Mouse (Mus musculus) midbrain, embryonic 12.5 days (tissue): ENCODE data around the gene Glp1r. TPM values are rescaled to one million over a fixed set of nuclear protein-coding genes. Genes with fewer than 3 reads are reported as not detected.

Experiments used
- ATAC-seq: fragments of 200-750 bp; cut with Nextera tagmentation; 2 replicates; pipeline ENCODE4 v1.8.0; 2017; ENCODE audit warnings: low read depth, moderate TSS enrichment, moderate library complexity; ENCODE audit not compliant: low FRiP score
- H3K27ac ChIP-seq: fragments of 300-500 bp; sonication (generic); replicated peaks from 2 replicates; pipeline ENCODE4 v1.5.1; 2016; ENCODE audit warnings: mild to moderate bottlenecking
- H3K27me3 ChIP-seq: fragments of 300-500 bp; sonication (generic); 2 replicates; pipeline ENCODE4 v1.6.1; 2016; ENCODE audit warnings: mild to moderate bottlenecking
- H3K36me3 ChIP-seq: fragments of 300-500 bp; sonication (generic); 2 replicates; pipeline ENCODE4 v1.6.1; 2016
- H3K4me1 ChIP-seq: fragments of 300-500 bp; sonication (generic); 2 replicates; pipeline ENCODE4 v1.6.1; 2016
- H3K4me2 ChIP-seq: fragments of 300-500 bp; sonication (generic); replicated peaks from 2 replicates; pipeline ENCODE4 v1.6.1; 2016; ENCODE audit warnings: mild to moderate bottlenecking, moderate library complexity
- H3K4me3 ChIP-seq: fragments of 300-500 bp; sonication (generic); 2 replicates; pipeline ENCODE4 v1.5.1; 2016; ENCODE audit warnings: mild to moderate bottlenecking
- H3K9ac ChIP-seq: fragments of 300-500 bp; sonication (generic); replicated peaks from 2 replicates; pipeline ENCODE4 v1.6.1; 2016; ENCODE audit warnings: mild to moderate bottlenecking, moderate library complexity
- H3K9me3 ChIP-seq: fragments of 300-500 bp; sonication (generic); 2 replicates; pipeline ENCODE4 v1.6.1; 2016; ENCODE audit warnings: mild to moderate bottlenecking
- WGBS: fragments of 180-500 bp; shearing (Covaris S2); methylation state at CpG from one replicate; pipeline ENCODE4 v1.1.7; 2016; 5-methylcytosine and 5-hydroxymethylcytosine counted together
- polyA plus RNA-seq: library from polyadenylated mRNA; unstranded; fragments of >200 nt; fragmentation: Nextera tagmentation; extraction: Ambion mirVana; gene quantifications from 2 replicates; pipeline ENCODE4 v1.2.1, GENCODE M21; 2016

The Glp1r gene
- polyA plus RNA-seq, 1 experiment from 2014 or later, result 0.09 TPM

GRCm38 (mm10) chr17:30880391-30880790 is 21.2 kb upstream of the Glp1r start:
- Histone ChIP-seq H3K27ac (no peak overlapping the region), H3K36me3 (no peaks in the 10 kb centered on the region), H3K9me3 (0 out of 2 replicates have a peak, but pooled peaks cover 3% of the 10 kb centered on the region), H3K4me3 (no peak overlapping the region), H3K9ac (no peak overlapping the region), H3K4me2 (no peak overlapping the region), H3K27me3 (peaks cover 7% of the 10 kb centered on the region), H3K4me1 (peaks cover 19% of the 10 kb centered on the region)
- WGBS, result 78% methylated on average over 3 of the region's 3 CpGs
- no peak for ATAC-seq

- peaks cover 7% of the 10 kb centered on the region for H3K27me3 ChIP-seq
- H3K4me3 ChIP-seq, result no peak overlapping the region
- no peak overlapping the region for H3K4me2 ChIP-seq
- no peak overlapping the region for H3K27ac ChIP-seq
- no peak for ATAC-seq
- H3K36me3 ChIP-seq, result no peaks in the 10 kb centered on the region
- peaks cover 3% of the 10 kb centered on the region; the same call in 1 of the 2 replicates for H3K9me3 ChIP-seq
- WGBS, result 63% methylated on average over 2 of the region's 2 CpGs
- H3K4me1 ChIP-seq, result peaks cover 19% of the 10 kb centered on the region
- H3K9ac ChIP-seq, result no peak overlapping the region
Observed at GRCm38 (mm10) chr17:30881001-30881400, 20.6 kb upstream of the Glp1r start.

GRCm38 (mm10) chr17:30882206-30882605 is 19.4 kb upstream of the Glp1r start:
- H3K27ac ChIP-seq, result 0 out of 2 replicates have a peak overlapping the region, but pooled peaks have one; percentile 65
- no peak overlapping the region for H3K4me3 ChIP-seq
- H3K4me1 ChIP-seq, result peaks cover 19% of the 10 kb centered on the region
- no peaks in the 10 kb centered on the region for H3K36me3 ChIP-seq
- H3K27me3 ChIP-seq, result peaks cover 7% of the 10 kb centered on the region
- H3K9me3 ChIP-seq, result peaks cover 8% of the 10 kb centered on the region; the same call in 1 of the 2 replicates
- H3K9ac ChIP-seq, result no peak overlapping the region
- WGBS, result 0% methylated on average over 6 of the region's 6 CpGs
- peak; percentile 65 for ATAC-seq
- peak overlapping the region; percentile 28 for H3K4me2 ChIP-seq

GRCm38 (mm10) chr17:30883534-30883933 is 18.1 kb upstream of the Glp1r start:
- Histone ChIP-seq H3K9ac (no peak overlapping the region), H3K27me3 (peaks cover 7% of the 10 kb centered on the region), H3K4me1 (peaks cover 19% of the 10 kb centered on the region), H3K36me3 (no peaks in the 10 kb centered on the region), H3K27ac (no peak overlapping the region), H3K9me3 (peaks cover 8% of the 10 kb centered on the region; the same call in 1 of the 2 replicates), H3K4me2 (no peak overlapping the region), H3K4me3 (no peak overlapping the region)
- WGBS, result 82% methylated on average over 8 of the region's 8 CpGs
- ATAC-seq, result no peak

GRCm38 (mm10) chr17:30892086-30892485 is 9.5 kb upstream of the Glp1r start:
- ATAC-seq, result no peak
- Histone ChIP-seq H3K36me3 (no peaks in the 10 kb centered on the region), H3K4me3 (no peak overlapping the region), H3K9me3 (no peaks in the 10 kb centered on the region), H3K4me2 (no peak overlapping the region), H3K27me3 (no peaks in the 10 kb centered on the region; the same call in 1 of the 2 replicates), H3K9ac (no peak overlapping the region), H3K4me1 (no peaks in the 10 kb centered on the region), H3K27ac (no peak overlapping the region)
- 27% methylated on average over 1 of the region's 1 CpGs for WGBS

GRCm38 (mm10) chr17:30892730-30893129 is 8.9 kb upstream of the Glp1r start:
- no peaks in the 10 kb centered on the region; the same call in 1 of the 2 replicates for H3K27me3 ChIP-seq
- H3K9ac ChIP-seq, result no peak overlapping the region
- 55% methylated on average over 2 of the region's 2 CpGs for WGBS
- no peak overlapping the region for H3K4me2 ChIP-seq
- H3K36me3 ChIP-seq, result no peaks in the 10 kb centered on the region
- no peak overlapping the region for H3K27ac ChIP-seq
- no peaks in the 10 kb centered on the region for H3K9me3 ChIP-seq
- H3K4me1 ChIP-seq, result no peaks in the 10 kb centered on the region
- no peak for ATAC-seq
- H3K4me3 ChIP-seq, result no peak overlapping the region

GRCm38 (mm10) chr17:30897075-30897474 is 4.5 kb upstream of the Glp1r start:
- peaks cover 9% of the 10 kb centered on the region; the same call in 1 of the 2 replicates for H3K4me1 ChIP-seq
- no peak overlapping the region for H3K9ac ChIP-seq
- H3K27ac ChIP-seq, result no peak overlapping the region; the same call in 1 of the 2 replicates
- no peak overlapping the region for H3K4me3 ChIP-seq
- H3K4me2 ChIP-seq, result no peak overlapping the region
- H3K27me3 ChIP-seq, result peaks cover 26% of the 10 kb centered on the region
- no peaks in the 10 kb centered on the region for H3K9me3 ChIP-seq
- no peaks in the 10 kb centered on the region for H3K36me3 ChIP-seq
- 26% methylated on average over 2 of the region's 2 CpGs for WGBS
- no peak for ATAC-seq

- H3K27me3 ChIP-seq, result peaks cover 52% of the 10 kb centered on the region
- H3K9me3 ChIP-seq, result no peaks in the 10 kb centered on the region
- no peaks in the 10 kb centered on the region for H3K36me3 ChIP-seq
- 62% methylated on average over 2 of the region's 2 CpGs for WGBS
- no peak overlapping the region for H3K4me2 ChIP-seq
- peaks cover 10% of the 10 kb centered on the region; the same call in 1 of the 2 replicates for H3K4me1 ChIP-seq
- no peak overlapping the region for H3K27ac ChIP-seq
- no peak for ATAC-seq
- H3K4me3 ChIP-seq, result no peak overlapping the region
- H3K9ac ChIP-seq, result no peak overlapping the region
Observed at GRCm38 (mm10) chr17:30904096-30904495, 2.5 kb downstream of the Glp1r start.

- Histone ChIP-seq H3K27me3 (peaks cover 21% of the 10 kb centered on the region), H3K9ac (no peak overlapping the region), H3K4me2 (no peak overlapping the region), H3K27ac (no peak overlapping the region), H3K9me3 (no peaks in the 10 kb centered on the region), H3K4me1 (no peaks in the 10 kb centered on the region), H3K36me3 (no peaks in the 10 kb centered on the region), H3K4me3 (no peak overlapping the region)
- ATAC-seq, result no peak
- 81% methylated on average over 4 of the region's 4 CpGs for WGBS
Observed at GRCm38 (mm10) chr17:30907577-30907976, 6.0 kb downstream of the Glp1r start.

GRCm38 (mm10) chr17:30910866-30911731 is 9.5 kb downstream of the Glp1r start:
- Histone ChIP-seq H3K4me2 (no peak overlapping the region), H3K9ac (no peak overlapping the region), H3K4me1 (no peaks in the 10 kb centered on the region), H3K36me3 (no peaks in the 10 kb centered on the region), H3K27me3 (no peaks in the 10 kb centered on the region), H3K9me3 (no peaks in the 10 kb centered on the region), H3K27ac (no peak overlapping the region), H3K4me3 (no peak overlapping the region)
- WGBS, result 90% methylated on average over 27 of the region's 27 CpGs
- ATAC-seq, result no peak

- H3K9ac ChIP-seq, result no peak overlapping the region
- H3K4me1 ChIP-seq, result no peaks in the 10 kb centered on the region
- 64% methylated on average over 8 of the region's 8 CpGs for WGBS
- H3K9me3 ChIP-seq, result no peaks in the 10 kb centered on the region
- no peak overlapping the region for H3K27ac ChIP-seq
- no peak overlapping the region for H3K4me2 ChIP-seq
- no peaks in the 10 kb centered on the region for H3K36me3 ChIP-seq
- no peaks in the 10 kb centered on the region for H3K27me3 ChIP-seq
- ATAC-seq, result no peak
- no peak overlapping the region for H3K4me3 ChIP-seq
Observed at GRCm38 (mm10) chr17:30911732-30912088, 10.1 kb downstream of the Glp1r start.

- H3K36me3 ChIP-seq, result no peaks in the 10 kb centered on the region
- no peaks in the 10 kb centered on the region for H3K27me3 ChIP-seq
- no peak overlapping the region for H3K27ac ChIP-seq
- no peaks in the 10 kb centered on the region for H3K4me1 ChIP-seq
- ATAC-seq, result no peak
- H3K9me3 ChIP-seq, result no peaks in the 10 kb centered on the region
- H3K4me3 ChIP-seq, result no peak overlapping the region
- H3K9ac ChIP-seq, result no peak overlapping the region
- H3K4me2 ChIP-seq, result no peak overlapping the region
- 83% methylated on average over 5 of the region's 5 CpGs for WGBS
Observed at GRCm38 (mm10) chr17:30912536-30912935, 10.9 kb downstream of the Glp1r start.
